Mouse (Mus musculus) heart, postnatal 0 days (tissue): Measurements from ENCODE around the gene Gmppb. TPM values are rescaled to one million over a fixed set of nuclear protein-coding genes. Genes with fewer than 3 reads are reported as not detected.

Experiments
- ATAC-seq: fragments of 200-750 bp; cut with Nextera tagmentation; 2 replicates; pipeline ENCODE4 v1.8.0; 2017; ENCODE audit warnings: low read depth, moderate number of reproducible peaks, moderate library complexity; ENCODE audit not compliant: insufficient read depth
- DNase-seq: peaks from one replicate; pipeline ENCODE4 v3.0.0-alpha.2; 2016; ENCODE audit warnings: low spot score
- H3K27ac ChIP-seq: fragments of 300-500 bp; sonication (generic); 2 replicates; pipeline ENCODE4 v1.5.1; 2014; ENCODE audit warnings: low read depth, mild to moderate bottlenecking
- H3K27me3 ChIP-seq: fragments of 300-500 bp; sonication (generic); 2 replicates; pipeline ENCODE4 v1.6.1; 2014; ENCODE audit warnings: low read length, mixed read lengths; ENCODE audit not compliant: control insufficient read depth, insufficient read depth
- H3K36me3 ChIP-seq: fragments of 300-500 bp; sonication (generic); replicated peaks from 2 replicates; pipeline ENCODE4 v1.6.1; 2014; ENCODE audit warnings: low read length, mixed read lengths; ENCODE audit not compliant: control insufficient read depth, insufficient read depth
- H3K4me1 ChIP-seq: fragments of 300-500 bp; sonication (generic); 2 replicates; pipeline ENCODE4 v1.6.1; 2014; ENCODE audit warnings: antibody characterized with exemption; ENCODE audit not compliant: control insufficient read depth, insufficient read depth
- H3K4me2 ChIP-seq: fragments of 300-500 bp; sonication (generic); 2 replicates; pipeline ENCODE4 v1.6.1; 2014; ENCODE audit warnings: low read depth, mild to moderate bottlenecking, low read length, moderate library complexity
- H3K4me3 ChIP-seq: fragments of 300-500 bp; sonication (generic); 2 replicates; pipeline ENCODE4 v1.5.1; 2014; ENCODE audit warnings: low read depth, low read length
- H3K9ac ChIP-seq: fragments of 300-500 bp; sonication (generic); replicated peaks from 2 replicates; pipeline ENCODE4 v1.6.1; 2014; ENCODE audit warnings: low read depth, low read length, mixed read lengths
- H3K9me3 ChIP-seq: fragments of 300-500 bp; sonication (generic); replicated peaks from 2 replicates; pipeline ENCODE4 v1.6.1; 2016; ENCODE audit warnings: low read length; ENCODE audit not compliant: control insufficient read depth
- CTCF ChIP-seq: IDR thresholded peaks from 2 replicates; pipeline ENCODE4 v1.5.1; 2016; ENCODE audit warnings: antibody characterized with exemption, control low read depth, low read depth
- EP300 ChIP-seq: IDR thresholded peaks from 2 replicates; pipeline ENCODE4 v1.6.1; 2016; ENCODE audit warnings: antibody characterized with exemption, low read depth
- WGBS: fragments of 180-500 bp; shearing (Covaris S2); extraction: QIAGEN DNeasy Blood & Tissue Kit; methylation state at CpG from one replicate; pipeline ENCODE4 v1.1.7; 2014; 5-methylcytosine and 5-hydroxymethylcytosine counted together
- polyA plus RNA-seq: library from polyadenylated mRNA; unstranded; fragments of >200 nt; fragmentation: Nextera tagmentation; extraction: Ambion mirVana; gene quantifications from 2 replicates; pipeline ENCODE4 v1.2.1, GENCODE M21; 2015
- total RNA-seq: library from RNA; depleted of rRNA; stranded (reverse); fragments of >200 nt; gene quantifications from 2 replicates; pipeline ENCODE4 v1.2.3, GENCODE M21; 2014; ENCODE audit warnings: low replicate concordance

Gmppb gene
- total and polyA plus RNA-seq, 2 experiments from 2014 or later, result 13.1 to 15.7 TPM

- peak overlapping the region; percentile 69; the same call in 1 of the 2 replicates for H3K27ac ChIP-seq
- no peaks in the 10 kb centered on the region for H3K27me3 ChIP-seq
- TF ChIP-seq EP300 (no peak), CTCF (no peak)
- DNase-seq, result no peak
- peaks cover 49% of the 10 kb centered on the region for H3K36me3 ChIP-seq
- no peaks in the 10 kb centered on the region for H3K9me3 ChIP-seq
- no peak overlapping the region for H3K4me2 ChIP-seq
- no peak overlapping the region for H3K9ac ChIP-seq
- H3K4me1 ChIP-seq, result peaks cover 15% of the 10 kb centered on the region
- no peak overlapping the region for H3K4me3 ChIP-seq
- no peak for ATAC-seq
- 63% methylated on average over 7 of the region's 7 CpGs for WGBS
Measured at GRCm38 (mm10) chr9:108052411-108052810, 3.4 kb downstream of the Gmppb start.

GRCm38 (mm10) chr9:108052885-108053664 is 4.0 kb downstream of the Gmppb start, which contains the start of gene Amigo3:
Amigo3 (plus strand) TSS chr9:108053159.
- no peaks in the 10 kb centered on the region for H3K27me3 ChIP-seq
- peak within 1 kb of the TSS; percentile 62 for H3K4me2 ChIP-seq
- TF ChIP-seq CTCF (peak; percentile 92), EP300 (no peak)
- H3K27ac ChIP-seq, result peak within 1 kb of the TSS; percentile 69; the same call in 1 of the 2 replicates
- H3K4me1 ChIP-seq, result peaks cover 10% of the 10 kb centered on the region
- H3K4me3 ChIP-seq, result peak within 1 kb of the TSS; percentile 20; the same call in 1 of the 2 replicates
- H3K9ac ChIP-seq, result no peak within 1 kb of the TSS; the same call in 1 of the 2 replicates
- WGBS, result 53% methylated on average over 20 of the region's 20 CpGs
- DNase-seq (peak; percentile 98), ATAC-seq (peak; percentile 63)
- peaks cover 50% of the 10 kb centered on the region for H3K36me3 ChIP-seq
- no peaks in the 10 kb centered on the region for H3K9me3 ChIP-seq

DNA sequence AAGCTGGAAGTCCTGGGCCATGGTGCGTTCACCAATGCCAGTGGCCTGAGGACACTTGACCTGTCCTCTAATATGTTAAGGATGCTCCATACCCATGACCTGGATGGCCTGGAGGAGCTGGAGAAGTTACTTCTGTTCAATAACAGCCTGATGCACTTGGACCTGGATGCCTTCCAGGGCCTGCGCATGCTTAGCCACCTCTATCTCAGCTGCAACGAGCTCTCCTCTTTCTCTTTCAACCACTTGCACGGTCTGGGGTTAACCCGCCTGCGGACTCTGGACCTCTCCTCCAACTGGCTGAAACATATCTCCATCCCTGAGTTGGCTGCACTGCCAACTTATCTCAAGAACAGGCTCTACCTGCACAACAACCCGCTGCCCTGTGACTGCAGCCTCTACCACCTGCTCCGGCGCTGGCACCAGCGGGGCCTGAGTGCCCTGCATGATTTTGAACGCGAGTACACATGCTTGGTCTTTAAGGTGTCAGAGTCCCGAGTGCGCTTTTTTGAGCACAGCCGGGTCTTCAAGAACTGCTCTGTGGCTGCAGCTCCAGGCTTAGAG is 4.7 kb downstream of the Gmppb start:
- ATAC-seq (no peak), DNase-seq (no peak)
- TF ChIP-seq CTCF (no peak), EP300 (no peak)
- H3K36me3 ChIP-seq, result peaks cover 56% of the 10 kb centered on the region
- H3K4me2 ChIP-seq, result no peak overlapping the region
- H3K4me1 ChIP-seq, result peaks cover 5% of the 10 kb centered on the region; the same call in 1 of the 2 replicates
- H3K9me3 ChIP-seq, result no peaks in the 10 kb centered on the region
- H3K9ac ChIP-seq, result no peak overlapping the region; the same call in 1 of the 2 replicates
- H3K27ac ChIP-seq, result no peak overlapping the region
- WGBS, result 81% methylated on average over 15 of the region's 15 CpGs
- no peak overlapping the region for H3K4me3 ChIP-seq
- H3K27me3 ChIP-seq, result no peaks in the 10 kb centered on the region

- Histone ChIP-seq H3K27ac (no peak overlapping the region), H3K27me3 (no peaks in the 10 kb centered on the region), H3K4me3 (no peak overlapping the region), H3K4me2 (no peak overlapping the region), H3K4me1 (peaks cover 5% of the 10 kb centered on the region; the same call in 1 of the 2 replicates), H3K9me3 (no peaks in the 10 kb centered on the region), H3K36me3 (peaks cover 64% of the 10 kb centered on the region), H3K9ac (no peak overlapping the region)
- DNase-seq (no peak), ATAC-seq (no peak)
- no peak for TF ChIP-seq CTCF
- 84% methylated on average over 22 of the region's 22 CpGs for WGBS
Measured at GRCm38 (mm10) chr9:108054331-108055040, 5.4 kb downstream of the Gmppb start.

DNA sequence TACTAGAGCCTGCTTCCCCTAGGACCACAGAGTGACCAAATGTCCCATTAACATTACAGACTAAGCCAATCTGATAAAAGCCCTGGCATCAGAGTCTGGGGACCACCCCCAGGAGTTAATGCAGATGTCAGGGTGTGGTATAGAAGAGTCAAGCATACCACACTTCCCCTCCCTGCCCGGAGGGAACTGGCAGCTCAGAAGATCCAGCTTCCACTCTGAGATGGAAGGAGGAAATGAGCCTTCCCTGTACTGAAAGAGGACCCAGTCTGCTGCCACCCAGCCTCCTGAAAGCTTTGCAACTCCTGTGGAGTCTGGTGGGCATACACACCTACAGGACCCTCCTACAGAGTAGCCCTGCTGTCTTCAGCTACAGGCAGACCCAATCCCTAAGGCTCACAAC is 6.0 kb downstream of the Gmppb start:
- no peak for ATAC-seq

More for the DNA sequence above, 6.0 kb downstream of the Gmppb start:
- 63% methylated on average over 1 of the region's 1 CpGs for WGBS
- no peak for DNase-seq
- Histone ChIP-seq H3K27ac (no peak overlapping the region), H3K4me1 (peaks cover under 1% of the 10 kb centered on the region; the same call in 1 of the 2 replicates), H3K4me2 (no peak overlapping the region), H3K9ac (no peak overlapping the region), H3K9me3 (no peaks in the 10 kb centered on the region), H3K36me3 (peaks cover 69% of the 10 kb centered on the region), H3K27me3 (no peaks in the 10 kb centered on the region), H3K4me3 (no peak overlapping the region)
- TF ChIP-seq EP300, result no peak
- TF ChIP-seq CTCF, result no peak
